Mouse (Mus musculus): ENCODE results near the gene Lurap1l. TPM values are rescaled to one million over a fixed set of nuclear protein-coding genes. Genes with fewer than 3 reads are reported as not detected.

The Lurap1l gene
- polyA plus RNA-seq, 1 experiment from 2014 or later, result 6.1 TPM

GRCm38 (mm10) chr4:80919217-80919867, 8.9 kb downstream of the Lurap1l start:
- WGBS, result 84% methylated on average over 1 of the region's 1 CpGs
- Histone ChIP-seq H3K4me1 (replicated peaks) (peaks cover 3% of the 10 kb centered on the region; the same call in 1 of the 2 replicates), H3K4me3 (replicated peaks) (no peak overlapping the region), H3K27me3 (no peaks in the 10 kb centered on the region), H3K27ac (no peak overlapping the region), H3K9me3 (no peaks in the 10 kb centered on the region), H3K9ac (replicated peaks) (no peak overlapping the region), H3K36me3 (no peaks in the 10 kb centered on the region), H3K4me2 (replicated peaks) (no peak overlapping the region)
- ATAC-seq, result no peak

GRCm38 (mm10) chr4:80921646-80922489, 11.4 kb downstream of the Lurap1l start:
- H3K27ac ChIP-seq, result no peak overlapping the region
- no peak overlapping the region for H3K4me2 ChIP-seq (replicated peaks)
- no peak for ATAC-seq
- H3K27me3 ChIP-seq, result no peaks in the 10 kb centered on the region
- WGBS, result 92% methylated on average over 4 of the region's 4 CpGs
- H3K9me3 ChIP-seq, result no peaks in the 10 kb centered on the region
- no peaks in the 10 kb centered on the region for H3K4me1 ChIP-seq (replicated peaks)
- no peaks in the 10 kb centered on the region for H3K36me3 ChIP-seq
- no peak overlapping the region for H3K9ac ChIP-seq (replicated peaks)
- H3K4me3 ChIP-seq (replicated peaks), result no peak overlapping the region

- ATAC-seq, result no peak
- 92% methylated on average over 2 of the region's 2 CpGs for WGBS
- no peaks in the 10 kb centered on the region for H3K4me1 ChIP-seq (replicated peaks)
Measured at GRCm38 (mm10) chr4:80922654-80923053, 12.2 kb downstream of the Lurap1l start.

GRCm38 (mm10) chr4:80924815-80925214, 14.4 kb downstream of the Lurap1l start:
- no peak overlapping the region for H3K4me3 ChIP-seq (replicated peaks)
- no peak overlapping the region for H3K4me2 ChIP-seq (replicated peaks)
- H3K27ac ChIP-seq, result no peak overlapping the region
- H3K4me1 ChIP-seq (replicated peaks), result no peaks in the 10 kb centered on the region
- no peak overlapping the region for H3K9ac ChIP-seq (replicated peaks)
- H3K36me3 ChIP-seq, result no peaks in the 10 kb centered on the region
- no peaks in the 10 kb centered on the region for H3K27me3 ChIP-seq
- ATAC-seq, result no peak
- 72% methylated on average over 4 of the region's 4 CpGs for WGBS
- no peaks in the 10 kb centered on the region for H3K9me3 ChIP-seq

More at GRCm38 (mm10) chr4:80922654-80923053, 12.2 kb downstream of the Lurap1l start:
- H3K9ac ChIP-seq (replicated peaks), result no peak overlapping the region
- H3K4me3 ChIP-seq (replicated peaks), result no peak overlapping the region
- no peaks in the 10 kb centered on the region for H3K36me3 ChIP-seq
- H3K4me2 ChIP-seq (replicated peaks), result no peak overlapping the region
- no peaks in the 10 kb centered on the region for H3K9me3 ChIP-seq
- no peak overlapping the region for H3K27ac ChIP-seq
- no peaks in the 10 kb centered on the region for H3K27me3 ChIP-seq

- no peak overlapping the region for H3K27ac ChIP-seq
- no peaks in the 10 kb centered on the region for H3K27me3 ChIP-seq
- H3K9me3 ChIP-seq, result no peaks in the 10 kb centered on the region
- no peak overlapping the region for H3K9ac ChIP-seq (replicated peaks)
- no peaks in the 10 kb centered on the region for H3K36me3 ChIP-seq
- 75% methylated on average over 6 of the region's 6 CpGs for WGBS
- ATAC-seq, result no peak
- H3K4me3 ChIP-seq (replicated peaks), result no peak overlapping the region
- H3K4me2 ChIP-seq (replicated peaks), result no peak overlapping the region
- no peaks in the 10 kb centered on the region for H3K4me1 ChIP-seq (replicated peaks)
Measured at GRCm38 (mm10) chr4:80925752-80926519, 15.5 kb downstream of the Lurap1l start.

- Histone ChIP-seq H3K9ac (replicated peaks) (no peak overlapping the region), H3K36me3 (no peaks in the 10 kb centered on the region), H3K9me3 (no peaks in the 10 kb centered on the region), H3K4me1 (replicated peaks) (no peaks in the 10 kb centered on the region), H3K4me3 (replicated peaks) (no peak overlapping the region), H3K27ac (no peak overlapping the region), H3K27me3 (no peaks in the 10 kb centered on the region), H3K4me2 (replicated peaks) (no peak overlapping the region)
- WGBS, result 93% methylated on average over 3 of the region's 3 CpGs
- no peak for ATAC-seq
Measured at GRCm38 (mm10) chr4:80934749-80935148, 24.3 kb downstream of the Lurap1l start.

- Histone ChIP-seq H3K4me3 (replicated peaks) (no peak overlapping the region), H3K27me3 (no peaks in the 10 kb centered on the region), H3K9me3 (no peaks in the 10 kb centered on the region), H3K4me1 (replicated peaks) (no peaks in the 10 kb centered on the region), H3K27ac (no peak overlapping the region), H3K9ac (replicated peaks) (no peak overlapping the region), H3K36me3 (no peaks in the 10 kb centered on the region), H3K4me2 (replicated peaks) (no peak overlapping the region)
- ATAC-seq, result no peak
- 81% methylated on average over 2 of the region's 2 CpGs for WGBS
Measured at GRCm38 (mm10) chr4:80939115-80939514, 28.7 kb downstream of the Lurap1l start.

- Histone ChIP-seq H3K27me3 (no peaks in the 10 kb centered on the region), H3K36me3 (no peaks in the 10 kb centered on the region), H3K27ac (no peak overlapping the region), H3K4me2 (replicated peaks) (no peak overlapping the region), H3K9me3 (no peaks in the 10 kb centered on the region), H3K9ac (replicated peaks) (no peak overlapping the region), H3K4me1 (replicated peaks) (no peaks in the 10 kb centered on the region), H3K4me3 (replicated peaks) (no peak overlapping the region)
- no peak for ATAC-seq
- 85% methylated on average over 4 of the region's 4 CpGs for WGBS
Measured at GRCm38 (mm10) chr4:80940946-80941345, 30.5 kb downstream of the Lurap1l start.

GRCm38 (mm10) chr4:80941978-80942377, 31.5 kb downstream of the Lurap1l start:
- H3K27ac ChIP-seq, result no peak overlapping the region
- no peak overlapping the region for H3K4me2 ChIP-seq (replicated peaks)
- H3K9ac ChIP-seq (replicated peaks), result no peak overlapping the region
- no peaks in the 10 kb centered on the region for H3K9me3 ChIP-seq
- ATAC-seq, result no peak
- no peaks in the 10 kb centered on the region for H3K27me3 ChIP-seq
- no peaks in the 10 kb centered on the region for H3K36me3 ChIP-seq
- no peaks in the 10 kb centered on the region for H3K4me1 ChIP-seq (replicated peaks)
- H3K4me3 ChIP-seq (replicated peaks), result no peak overlapping the region
- WGBS, result 88% methylated on average over 3 of the region's 3 CpGs

GRCm38 (mm10) chr4:80944605-80945004, 34.2 kb downstream of the Lurap1l start:
- H3K27me3 ChIP-seq, result no peaks in the 10 kb centered on the region
- H3K4me3 ChIP-seq (replicated peaks), result no peak overlapping the region
- no peak for ATAC-seq

GRCm38 (mm10) chr4:80949110-80949509, 38.7 kb downstream of the Lurap1l start:
- no peak overlapping the region for H3K27ac ChIP-seq
- H3K9me3 ChIP-seq, result no peaks in the 10 kb centered on the region
- ATAC-seq, result no peak
- H3K27me3 ChIP-seq, result no peaks in the 10 kb centered on the region
- H3K4me2 ChIP-seq (replicated peaks), result no peak overlapping the region
- H3K4me1 ChIP-seq (replicated peaks), result no peaks in the 10 kb centered on the region
- H3K36me3 ChIP-seq, result no peaks in the 10 kb centered on the region
- H3K4me3 ChIP-seq (replicated peaks), result no peak overlapping the region
- H3K9ac ChIP-seq (replicated peaks), result no peak overlapping the region

More at GRCm38 (mm10) chr4:80944605-80945004, 34.2 kb downstream of the Lurap1l start:
- no peak overlapping the region for H3K4me2 ChIP-seq (replicated peaks)
- no peak overlapping the region for H3K27ac ChIP-seq
- no peak overlapping the region for H3K9ac ChIP-seq (replicated peaks)
- no peaks in the 10 kb centered on the region for H3K36me3 ChIP-seq
- H3K4me1 ChIP-seq (replicated peaks), result no peaks in the 10 kb centered on the region
- H3K9me3 ChIP-seq, result no peaks in the 10 kb centered on the region

GRCm38 (mm10) chr4:80949720-80950119, 39.3 kb downstream of the Lurap1l start:
- H3K9ac ChIP-seq (replicated peaks), result no peak overlapping the region
- H3K27me3 ChIP-seq, result no peaks in the 10 kb centered on the region
- no peaks in the 10 kb centered on the region for H3K36me3 ChIP-seq
- no peak overlapping the region for H3K4me2 ChIP-seq (replicated peaks)
- no peaks in the 10 kb centered on the region for H3K9me3 ChIP-seq
- H3K4me1 ChIP-seq (replicated peaks), result no peaks in the 10 kb centered on the region
- H3K4me3 ChIP-seq (replicated peaks), result no peak overlapping the region
- ATAC-seq, result no peak
- WGBS, result 66% methylated on average over 2 of the region's 2 CpGs
- H3K27ac ChIP-seq, result no peak overlapping the region

Data from midbrain, embryonic 13.5 days (tissue).